Mouse (Mus musculus): ENCODE measurements around the gene Ralgds.

GRCm38 (mm10) chr2:28597733-28598547, 85.0 kb downstream of the Ralgds start:
- no peak for TF ChIP-seq POLR2A (IDR thresholded peaks at IDR 0.05; ENCODE audit: low read depth, low read length)
- no peak for TF ChIP-seq CTCF (IDR thresholded peaks at IDR 0.05; ENCODE audit: borderline replicate concordance, insufficient read depth, low read length)
